Mouse (Mus musculus) layer of hippocampus, postnatal 25 days (tissue): Measurements from ENCODE around the gene Tpra1. TPM values are rescaled to one million over a fixed set of nuclear protein-coding genes. Genes with fewer than 3 reads are reported as not detected.

Source experiments
- DNase-seq, 2 experiments: peaks; one replicate each; pipeline ENCODE4 v3.0.0; 2022; ENCODE audit warnings: mixed read lengths in 2 of 2, low spot score in 1 of 2; ENCODE audit errors: extremely low spot score in 1 of 2
- total RNA-seq, 2 experiments: library from RNA; stranded (reverse); gene quantifications; 2 replicates each; pipeline ENCODE4 v1.2.3; 2021

The Tpra1 gene
- 10 to 100 TPM; 35.1 to 45.1 TPM for total RNA-seq

- DNase-seq: peak; percentile 78 to 83
These were observed at the start of gene Tpra1 for GRCm38 (mm10) chr6:88901947-88902820. TSS of gene Tpra1 (plus strand) at chr6:88902251.

GRCm38 (mm10) chr6:88854509-88854908 lies 47.5 kb upstream of the Tpra1 start:
- no peak for DNase-seq

GRCm38 (mm10) chr6:88855636-88856035 lies 46.4 kb upstream of the Tpra1 start:
- peak in 1 of 2 experiments; percentile 73 for DNase-seq

- DNase-seq: peak in 1 of 2 experiments; percentile 40
These were observed 44.8 kb upstream of the Tpra1 start for GRCm38 (mm10) chr6:88857249-88857648.

- DNase-seq: no peak
These were observed 44.2 kb upstream of the Tpra1 start for GRCm38 (mm10) chr6:88857830-88858229.

- no peak for DNase-seq
These were observed 43.7 kb upstream of the Tpra1 start for GRCm38 (mm10) chr6:88858341-88858740.

GRCm38 (mm10) chr6:88860914-88861313 lies 41.1 kb upstream of the Tpra1 start:
- no peak for DNase-seq

GRCm38 (mm10) chr6:88865704-88866103 lies 36.3 kb upstream of the Tpra1 start:
- no peak for DNase-seq

- no peak for DNase-seq
These were observed 32.6 kb upstream of the Tpra1 start for GRCm38 (mm10) chr6:88869459-88869858.

- DNase-seq: no peak
These were observed 31.5 kb upstream of the Tpra1 start for GRCm38 (mm10) chr6:88870594-88870993.

- peak; percentile 46 to 55 for DNase-seq
These were observed 30.5 kb upstream of the Tpra1 start for GRCm38 (mm10) chr6:88871546-88871945.

- DNase-seq: no peak
These were observed 29.2 kb upstream of the Tpra1 start for GRCm38 (mm10) chr6:88872811-88873210.

GRCm38 (mm10) chr6:88873965-88874867 lies 27.8 kb upstream of the Tpra1 start:
- peak in 1 of 2 experiments; percentile 30 for DNase-seq

- DNase-seq: peak; percentile 70 to 79
These were observed 27.1 kb upstream of the Tpra1 start, which contains the start of gene Podxl2 for GRCm38 (mm10) chr6:88874868-88875508. TSS of gene Podxl2 (minus strand) at chr6:88875044.

GRCm38 (mm10) chr6:88879471-88879870 lies 22.6 kb upstream of the Tpra1 start:
- DNase-seq: no peak

GRCm38 (mm10) chr6:88881334-88881733 lies 20.7 kb upstream of the Tpra1 start:
- no peak for DNase-seq

GRCm38 (mm10) chr6:88884195-88884594 lies 17.9 kb upstream of the Tpra1 start:
- DNase-seq: no peak

GRCm38 (mm10) chr6:88884690-88885089 lies 17.4 kb upstream of the Tpra1 start:
- no peak for DNase-seq

GRCm38 (mm10) chr6:88885644-88886416 lies 16.2 kb upstream of the Tpra1 start:
- no peak for DNase-seq
